Mouse (Mus musculus) bone marrow, adult 2 months (tissue): ENCODE data around the gene Nr5a1.

Experiments used
- CTCF ChIP-seq: fragments of 200-500 bp; IDR thresholded peaks from 2 replicates; pipeline ENCODE4 v1.5.1; 2011; ENCODE audit warnings: low read length, control low read depth; ENCODE audit not compliant: control insufficient read depth, insufficient read depth
- POLR2A ChIP-seq: fragments of 200-500 bp; IDR thresholded peaks from 2 replicates; pipeline ENCODE4 v1.6.1; 2011; ENCODE audit warnings: low read depth, mild to moderate bottlenecking, control low read depth, low read length, borderline replicate concordance; ENCODE audit not compliant: control insufficient read depth

DNA sequence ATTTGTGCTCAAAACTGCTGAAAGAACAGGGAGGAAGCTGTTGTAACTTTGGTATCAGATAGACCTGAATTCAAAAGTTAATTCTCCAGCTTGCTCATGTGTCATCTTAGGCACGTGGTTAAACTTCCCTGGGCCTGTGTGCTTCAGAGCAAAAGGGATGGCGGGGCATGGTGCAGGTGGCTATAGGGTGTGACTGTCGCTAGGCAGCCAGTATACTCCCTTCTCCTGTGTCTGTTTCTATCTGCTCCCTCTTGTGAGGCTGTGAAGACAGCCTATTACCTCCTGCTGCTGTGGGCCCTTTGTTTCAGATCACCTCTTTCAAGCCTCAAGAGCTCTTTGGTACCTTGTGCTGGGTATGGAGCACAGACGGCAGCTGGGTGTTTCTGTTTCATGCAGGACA is 7.7 kb upstream of the Nr5a1 start:
- TF ChIP-seq POLR2A: no peak
- no peak for TF ChIP-seq CTCF
